Mouse (Mus musculus) CD4-positive helper T cell, adult 2 months (primary cell): ENCODE results near the gene Sos1.

ENCODE experiments used
- DNase-seq: peaks from one replicate; pipeline ENCODE4 v3.0.0-alpha.2; 2012; ENCODE audit warnings: low read depth, missing footprints, low spot score

Sos1 gene

DNA sequence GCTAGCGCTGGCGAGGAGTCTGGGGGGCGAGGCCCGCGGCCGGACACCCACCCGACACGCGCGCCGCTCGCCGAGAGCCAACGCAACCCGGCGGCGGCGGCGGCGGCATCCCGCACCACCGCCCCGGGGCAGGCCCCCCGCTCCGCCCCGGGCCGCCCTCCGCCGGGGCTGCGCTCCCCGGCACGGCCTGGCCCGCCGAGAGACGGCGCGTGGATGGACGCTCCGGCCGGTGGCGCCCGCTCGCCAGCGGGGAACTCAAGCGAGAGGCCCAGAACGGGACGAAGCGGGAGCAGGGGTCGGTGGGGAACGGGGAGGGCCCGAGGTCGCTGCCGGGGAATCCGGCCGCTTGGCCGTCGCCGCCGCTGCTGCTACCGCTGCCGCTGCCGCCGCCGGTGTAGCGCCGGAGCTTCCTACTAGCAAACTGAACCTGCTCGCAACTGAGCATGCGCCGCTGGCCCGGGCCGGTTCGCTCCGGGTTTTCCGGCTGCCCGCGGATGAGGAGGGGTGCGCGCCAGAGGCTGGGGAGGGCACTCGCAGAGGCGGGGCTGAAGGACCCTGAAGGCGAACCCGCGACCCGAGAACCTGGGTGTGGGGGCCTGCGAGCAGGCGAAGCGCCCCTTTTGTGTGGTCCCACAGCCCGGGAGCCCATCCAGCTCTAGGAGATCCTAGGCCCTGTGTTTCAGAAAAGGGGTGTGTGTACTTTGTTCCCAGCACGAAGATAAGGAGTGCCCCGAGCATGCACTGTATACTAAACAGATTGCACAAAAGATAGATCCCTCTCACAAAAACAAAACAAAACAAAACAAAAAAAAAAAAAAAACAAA lies at the start of gene Sos1:
Gene Sos1 (minus strand): TSS at position 423 of the 824 bp plus-strand sequence.
- DNase-seq: peak; percentile 93

DNA sequence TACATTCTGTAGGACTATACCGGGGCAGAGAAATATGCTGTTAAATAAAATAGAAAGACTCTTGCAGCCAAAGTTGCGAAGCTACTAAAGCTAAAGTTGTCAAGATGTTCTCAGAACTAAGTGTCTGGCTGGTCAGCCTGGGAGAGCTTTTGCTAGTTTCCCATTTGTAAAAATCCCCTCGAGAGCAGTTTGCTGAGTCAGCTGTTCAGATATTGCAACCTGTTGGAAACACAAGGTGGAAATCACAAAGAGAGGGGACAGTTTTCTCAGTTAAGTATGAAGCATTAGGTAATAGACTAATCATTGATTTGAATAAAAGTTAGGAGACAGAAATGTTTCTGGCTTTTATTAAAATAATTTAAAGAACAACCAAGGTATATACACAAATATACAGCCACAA lies 43.0 kb upstream of the Sos1 start:
- DNase-seq: no peak

DNA sequence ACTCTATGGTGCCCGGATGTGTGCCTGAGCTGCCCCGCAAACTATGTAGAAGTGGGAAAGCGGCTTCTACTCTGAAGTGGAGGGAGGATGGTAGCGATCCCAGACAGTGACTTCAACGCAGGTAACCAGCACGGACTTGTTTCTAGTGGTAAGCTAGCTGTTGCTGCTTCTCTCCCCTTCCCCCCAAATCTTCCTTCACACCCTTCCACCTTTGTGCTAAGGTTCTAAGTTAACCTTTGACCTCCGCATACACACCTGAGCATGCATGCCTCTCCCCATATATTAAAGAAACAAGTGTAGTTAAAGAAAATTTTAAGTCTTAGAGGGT lies 41.9 kb upstream of the Sos1 start:
- DNase-seq: peak; percentile 21

DNA sequence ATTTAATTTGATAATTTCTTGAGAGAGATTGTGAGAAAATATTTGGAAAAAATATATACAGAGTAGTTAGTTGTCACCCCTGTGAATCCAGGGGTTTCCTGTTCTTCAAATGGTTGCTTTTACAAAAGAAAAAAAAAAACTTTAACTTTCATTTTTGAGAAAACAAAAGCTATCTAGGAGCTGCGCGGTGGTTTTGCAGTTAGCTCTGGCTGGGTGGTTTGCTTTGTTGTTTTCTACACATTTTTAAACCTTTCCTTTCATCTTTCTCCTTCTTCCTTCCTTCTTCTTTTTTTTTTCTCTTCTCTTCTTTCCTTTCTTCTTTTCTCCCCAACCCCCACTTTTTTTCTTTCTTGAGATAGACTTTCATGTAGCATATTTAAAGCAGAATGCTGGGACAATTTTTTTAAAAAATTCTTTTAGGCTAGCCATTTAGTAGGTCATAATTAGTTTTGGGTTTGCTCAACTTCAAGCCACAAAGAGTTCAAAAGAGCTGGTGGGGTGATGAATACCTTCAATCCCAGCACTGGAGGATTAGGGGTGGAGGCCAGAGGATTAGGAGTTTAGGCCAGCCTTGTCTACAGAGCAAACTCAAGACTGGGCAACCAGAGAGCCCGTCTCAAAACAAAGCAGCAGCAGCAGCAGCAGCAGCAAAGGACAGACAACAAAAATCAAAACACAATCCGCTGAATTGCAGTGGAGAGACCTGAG lies 41.4 kb upstream of the Sos1 start:
- DNase-seq: peak; percentile 56

DNA sequence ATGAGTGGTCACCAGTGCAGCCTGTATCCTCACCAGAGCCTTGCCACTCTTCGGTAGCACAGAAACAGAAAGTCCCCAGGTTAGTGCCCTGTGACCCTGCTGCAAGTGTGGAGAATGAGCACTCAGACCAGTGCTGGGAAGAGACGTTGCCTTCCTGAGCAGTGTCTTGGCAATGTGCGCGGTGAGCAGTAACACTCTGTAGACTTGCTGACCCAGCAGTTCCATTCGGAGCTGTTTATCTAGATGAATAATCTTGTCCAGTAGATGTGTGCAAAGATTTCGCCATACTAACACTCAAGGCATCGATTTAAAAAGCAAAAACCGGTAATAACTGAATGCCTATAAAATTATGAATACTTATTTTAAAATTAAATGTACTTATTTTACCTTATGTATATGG lies 40.3 kb upstream of the Sos1 start:
- DNase-seq: peak; percentile 7

DNA sequence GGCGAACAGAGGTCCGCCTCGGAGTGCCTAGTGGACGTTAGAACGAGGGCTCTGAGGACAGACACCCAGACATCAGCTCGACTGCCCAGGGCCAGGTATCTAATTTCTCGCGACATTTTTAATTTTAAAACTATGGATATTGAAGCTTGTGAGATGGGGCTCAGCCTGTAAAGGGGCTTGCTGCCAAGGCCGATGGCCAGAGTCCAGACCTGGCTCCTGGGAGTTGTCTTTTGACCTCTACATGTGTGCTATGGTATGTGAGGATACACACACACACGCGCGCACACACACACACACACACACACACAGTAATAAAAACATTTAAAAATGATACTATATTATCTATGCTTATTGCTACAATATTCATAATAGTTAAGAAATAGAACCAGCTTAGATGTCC lies 38.6 kb upstream of the Sos1 start:
- no peak for DNase-seq

DNA sequence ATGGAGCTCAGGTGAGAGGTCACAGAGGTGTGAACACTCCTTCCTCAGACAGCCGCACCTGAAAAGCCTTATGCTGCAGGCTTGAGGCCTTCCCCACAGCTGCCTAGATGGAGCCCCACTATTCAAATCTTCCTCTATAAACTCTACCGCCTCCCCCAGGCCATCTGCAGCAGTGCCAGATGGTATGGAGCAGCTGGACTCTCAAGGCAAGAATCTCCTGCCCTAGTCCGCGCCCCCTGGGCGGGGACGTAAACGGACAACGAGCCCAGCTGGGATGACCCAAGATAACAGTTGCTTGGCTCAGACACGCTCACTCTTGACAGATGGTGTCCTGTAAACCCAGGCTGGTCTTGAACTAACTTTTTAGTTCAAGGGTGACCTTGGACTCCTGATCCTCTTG lies 37.0 kb upstream of the Sos1 start:
- no peak for DNase-seq

DNA sequence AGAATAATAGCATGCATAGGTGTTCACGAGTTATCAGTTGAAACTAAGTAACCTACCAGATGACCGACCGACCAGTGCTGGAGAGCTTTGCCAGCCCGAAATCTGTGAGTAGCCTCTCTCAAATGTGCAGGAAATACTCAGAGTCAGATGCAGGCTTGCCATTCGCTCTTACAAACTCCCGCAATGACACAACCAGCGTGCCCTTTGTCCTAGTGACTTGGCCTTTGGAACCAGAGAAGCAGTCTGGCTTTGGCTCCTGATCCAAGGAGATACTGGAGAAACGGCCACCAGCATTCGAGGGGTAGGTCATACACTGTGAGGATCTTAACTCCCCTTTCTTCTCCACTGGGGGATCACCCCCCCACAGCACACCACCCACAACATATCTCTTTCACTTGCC lies 35.7 kb upstream of the Sos1 start:
- no peak for DNase-seq

DNA sequence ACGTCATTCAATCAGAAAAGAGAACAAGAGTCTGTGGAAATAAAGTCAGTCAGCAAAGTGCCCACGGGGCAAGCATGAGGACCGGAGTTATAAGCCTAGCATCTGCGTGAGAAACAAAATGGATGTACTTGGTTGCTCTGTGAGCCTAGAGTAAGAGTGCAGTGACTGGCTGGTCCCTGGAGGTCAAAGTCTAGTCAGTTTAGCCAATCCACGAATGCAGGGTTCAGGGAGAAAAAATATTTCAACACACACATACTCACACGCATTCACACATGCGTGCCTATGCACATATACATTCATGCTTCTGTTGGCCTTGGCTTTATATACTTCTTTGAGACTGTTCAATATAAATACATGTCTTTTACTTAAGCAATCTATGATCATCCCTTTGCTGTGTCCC lies 35.3 kb upstream of the Sos1 start:
- no peak for DNase-seq

DNA sequence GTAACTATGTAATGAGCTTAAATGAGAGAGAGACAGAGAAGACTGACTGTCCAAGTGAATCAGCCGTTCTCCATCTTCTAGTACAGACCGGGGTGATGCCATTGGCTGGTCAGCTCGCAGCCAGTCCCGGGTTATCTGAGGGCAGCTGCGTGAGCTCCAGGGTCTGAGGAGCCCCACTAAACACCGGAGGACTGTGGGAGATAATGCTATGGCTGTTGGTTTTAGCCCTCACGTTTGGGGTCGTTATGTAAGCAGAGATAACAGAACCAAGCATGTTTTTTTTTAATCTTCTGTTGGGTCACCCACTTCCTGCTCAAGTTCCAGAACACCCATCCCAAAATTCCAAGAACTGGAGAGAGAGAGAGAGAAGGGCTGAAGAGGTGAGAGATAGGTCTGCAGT lies 33.5 kb upstream of the Sos1 start:
- no peak for DNase-seq

DNA sequence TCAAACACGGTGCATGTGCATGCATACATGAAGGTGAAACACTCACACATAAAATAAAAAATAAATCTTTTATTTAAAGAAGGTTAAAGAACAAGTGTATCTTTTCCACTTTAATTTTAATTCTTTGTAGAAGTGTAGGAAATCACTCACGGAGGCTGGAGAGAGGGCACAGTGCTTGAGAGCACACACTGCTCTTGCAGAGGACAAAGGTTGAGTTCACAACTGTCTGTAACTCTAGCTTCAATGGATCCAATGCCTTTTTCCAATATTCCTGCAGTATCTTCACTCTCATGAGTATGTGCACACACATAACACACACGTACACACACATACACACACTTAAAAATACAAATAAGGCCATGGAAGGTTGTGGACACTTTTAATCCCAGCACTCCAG lies 30.2 kb upstream of the Sos1 start:
- DNase-seq: no peak

DNA sequence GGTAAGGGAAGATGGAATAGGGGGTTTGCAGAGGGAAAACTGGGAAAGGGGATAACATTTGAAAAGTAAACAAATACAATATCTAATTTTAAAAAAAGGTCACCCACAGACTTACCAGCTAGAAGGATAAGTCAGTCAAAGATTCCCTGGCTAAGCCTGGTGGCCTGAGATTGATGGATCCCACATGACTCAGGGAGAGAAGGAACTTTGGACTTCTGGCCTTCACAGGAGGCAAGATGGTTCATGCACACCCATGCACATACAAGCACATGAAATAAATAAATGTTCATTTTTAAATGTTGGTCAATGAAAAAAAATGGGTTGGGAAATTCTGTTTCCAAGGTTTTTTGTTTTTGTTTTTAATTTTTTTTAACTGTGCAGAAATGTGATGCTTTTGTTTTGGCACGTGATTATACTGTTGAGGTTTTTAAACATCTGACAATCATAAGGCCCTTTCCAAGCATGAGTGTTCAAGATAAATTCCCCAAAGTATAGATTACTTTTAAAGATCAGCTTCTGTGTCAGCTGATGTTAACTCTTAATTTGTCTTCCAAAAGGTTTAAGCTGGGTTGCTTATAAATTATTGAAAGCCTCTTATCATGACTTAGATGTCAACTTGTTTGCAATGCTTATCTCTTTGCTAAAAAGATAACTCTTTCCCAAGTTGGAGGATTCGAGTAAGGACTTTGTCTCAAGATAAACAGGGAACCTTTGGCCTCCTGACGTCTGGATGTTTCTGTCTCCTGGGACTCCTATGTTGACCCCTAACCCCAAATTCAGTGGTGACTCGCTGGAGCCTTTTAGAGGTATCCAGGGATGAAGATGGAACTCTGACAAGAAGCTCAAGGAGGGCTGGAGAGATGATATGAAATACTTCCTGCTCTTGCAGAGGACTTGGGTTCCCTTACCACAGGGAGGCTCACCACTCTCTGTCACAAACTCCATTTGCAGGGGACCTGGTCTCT lies 29.5 kb upstream of the Sos1 start:
- DNase-seq: no peak

DNA sequence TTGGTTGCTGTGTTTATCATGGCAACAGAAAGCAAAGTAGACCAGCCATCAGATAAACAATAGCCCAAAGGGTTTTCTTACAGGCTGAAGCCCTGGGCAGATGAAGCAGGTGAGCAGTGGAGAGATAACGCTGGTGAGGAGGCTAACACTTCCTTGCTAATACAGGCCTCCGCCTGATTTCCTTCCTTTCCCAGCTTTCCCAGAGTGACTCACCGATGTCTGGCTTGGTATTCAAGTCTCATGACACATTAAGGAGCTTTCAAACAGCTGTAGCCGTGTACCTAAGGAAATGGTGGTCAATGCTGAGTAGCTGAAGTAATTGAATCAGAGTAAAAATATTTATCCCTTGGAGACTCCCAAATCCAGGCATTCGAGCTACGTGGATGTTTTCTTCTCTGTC lies 25.5 kb upstream of the Sos1 start:
- DNase-seq: no peak

DNA sequence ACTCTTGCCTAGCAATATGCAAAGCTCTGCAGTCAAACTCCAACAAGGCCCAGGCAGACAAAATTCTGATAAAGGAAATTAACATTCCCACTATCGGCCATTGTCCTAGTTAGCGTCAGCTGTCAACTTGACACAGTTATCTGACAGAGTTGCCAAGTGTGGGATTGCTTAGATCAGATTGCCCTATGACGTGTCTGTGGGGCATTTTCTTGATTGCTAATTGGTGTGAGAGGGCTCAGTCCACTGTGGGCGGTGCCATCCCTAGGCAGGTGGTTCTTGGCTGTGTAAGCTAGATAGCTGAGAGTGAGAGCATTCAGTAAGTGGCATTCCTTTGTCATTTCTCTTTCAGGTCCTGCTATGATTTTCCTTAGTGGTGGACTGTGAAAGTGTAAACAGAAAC lies 25.1 kb upstream of the Sos1 start:
- DNase-seq: no peak

DNA sequence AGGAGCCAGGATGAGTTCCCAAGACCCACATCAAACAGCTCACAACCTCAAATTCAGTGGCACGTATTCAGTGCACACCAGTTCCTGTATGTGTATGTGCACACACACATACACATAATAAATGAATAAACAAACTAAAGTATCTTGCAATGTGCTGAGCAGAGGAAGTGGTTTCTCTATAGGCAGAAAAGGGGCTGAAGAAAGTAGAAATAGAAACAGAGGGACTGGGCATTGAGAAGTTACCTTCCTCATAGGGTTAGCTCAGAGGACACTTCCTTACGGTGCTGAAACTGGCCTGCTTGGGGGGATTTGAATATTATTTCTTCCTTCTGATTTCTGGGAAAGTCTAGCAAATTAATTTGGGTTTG lies 21.5 kb upstream of the Sos1 start:
- DNase-seq: peak; percentile 28

DNA sequence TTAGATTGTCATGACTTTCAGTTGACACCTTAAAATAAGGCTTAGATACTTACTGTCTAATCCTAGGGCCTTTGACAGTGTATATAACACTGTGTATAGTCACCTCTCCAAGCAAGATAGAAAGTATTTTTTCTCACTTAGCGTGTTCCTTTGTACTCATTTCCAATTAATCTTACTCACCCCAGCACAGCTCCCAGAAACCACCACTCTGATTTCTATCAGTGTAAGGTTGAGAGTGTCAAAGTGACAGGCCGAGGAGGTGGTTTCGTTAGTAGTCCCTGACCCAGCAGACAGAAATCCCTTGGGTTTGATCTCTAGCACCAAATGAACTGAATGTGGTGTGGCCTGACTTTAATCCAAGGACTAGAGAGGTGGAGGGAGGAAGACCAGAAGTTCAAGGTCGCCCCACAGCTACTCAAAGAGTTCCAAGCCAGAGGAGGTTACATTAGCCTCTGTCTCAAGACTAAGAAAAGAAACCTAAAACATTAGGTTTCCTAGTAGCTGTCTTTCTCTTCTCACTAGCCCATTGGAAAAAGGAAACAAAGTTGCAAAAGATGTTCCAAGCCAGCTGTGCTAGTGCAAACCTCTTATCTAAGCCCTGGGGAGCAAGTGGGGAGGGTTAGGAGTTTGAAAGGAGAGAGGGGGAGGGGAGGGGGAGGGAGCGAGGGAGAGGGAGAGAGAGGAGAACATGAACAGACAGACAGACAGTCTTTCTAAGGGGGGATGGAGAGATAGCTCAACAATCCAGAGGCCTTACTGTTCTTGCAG lies 21.0 kb upstream of the Sos1 start:
- peak; percentile 28 for DNase-seq

DNA sequence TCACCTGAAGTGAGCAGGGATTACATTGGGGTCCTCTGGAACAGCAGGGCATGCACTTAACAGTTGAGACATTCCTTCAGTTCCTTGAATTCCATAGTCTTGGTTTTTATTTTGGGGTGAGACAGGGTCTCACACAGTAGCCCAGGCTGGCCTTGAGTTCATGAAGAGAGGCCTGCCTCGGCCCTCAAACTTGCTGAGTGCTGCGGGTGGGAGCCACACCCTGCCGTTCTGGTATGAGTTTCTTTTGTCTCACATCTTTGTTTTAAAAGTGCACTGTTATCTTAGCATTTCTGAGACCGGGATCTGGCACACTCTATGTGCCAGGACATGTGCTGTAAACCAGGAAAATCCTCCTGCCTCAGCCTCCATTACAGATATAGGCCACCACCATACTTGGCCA lies 19.8 kb upstream of the Sos1 start:
- DNase-seq: no peak

DNA sequence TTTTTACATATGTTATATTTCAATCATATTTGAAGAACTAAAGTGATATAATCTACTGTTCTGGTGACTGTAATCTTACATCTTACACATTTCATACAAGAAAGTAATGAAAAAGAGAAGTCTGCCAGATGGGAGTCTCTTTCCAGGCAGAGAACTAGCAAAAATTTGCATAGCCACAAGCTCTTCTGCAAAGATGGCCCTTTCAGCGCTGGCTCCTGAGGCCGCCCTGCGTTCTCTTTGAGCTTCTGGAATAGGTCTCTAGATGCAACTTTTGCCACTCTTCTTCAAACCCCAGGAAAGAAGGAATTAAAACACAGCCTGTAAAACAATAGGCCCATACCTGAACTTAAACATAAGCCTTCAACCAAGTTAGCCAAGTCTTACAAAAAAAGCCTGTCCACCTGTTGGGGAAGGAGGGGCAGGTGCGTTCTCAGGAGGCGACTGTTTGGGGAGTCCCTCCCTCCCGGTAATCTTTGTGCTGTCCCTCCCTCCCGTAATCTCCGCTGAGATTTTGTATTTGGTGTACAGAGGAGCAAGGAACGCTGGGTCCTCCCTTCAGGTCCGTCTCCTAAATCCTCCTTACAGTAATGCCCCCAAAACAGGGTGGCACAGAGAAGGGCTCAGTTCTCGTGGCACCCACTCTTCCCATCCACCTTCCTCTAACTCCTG lies 18.5 kb upstream of the Sos1 start:
- no peak for DNase-seq

DNA sequence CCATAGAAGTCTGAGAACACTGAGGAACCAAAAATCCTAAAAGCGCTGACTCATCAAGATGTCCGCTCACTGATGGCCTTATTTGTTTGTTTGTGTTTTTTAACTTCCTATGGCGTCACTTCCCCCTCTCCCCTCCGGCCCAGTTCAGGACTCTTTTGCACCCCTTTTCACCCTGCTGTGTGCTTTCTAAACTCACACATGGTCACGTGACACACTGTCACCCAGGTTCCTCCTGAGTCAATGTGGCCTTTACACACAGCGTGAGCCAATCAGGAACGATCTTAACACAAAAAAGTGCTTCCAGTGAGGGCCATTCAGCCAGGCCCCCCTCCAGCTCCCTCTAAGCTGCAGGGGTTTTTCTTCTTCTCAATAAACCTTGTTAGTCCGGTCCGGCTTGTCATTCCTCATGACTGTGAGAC lies 16.9 kb upstream of the Sos1 start:
- DNase-seq: no peak

DNA sequence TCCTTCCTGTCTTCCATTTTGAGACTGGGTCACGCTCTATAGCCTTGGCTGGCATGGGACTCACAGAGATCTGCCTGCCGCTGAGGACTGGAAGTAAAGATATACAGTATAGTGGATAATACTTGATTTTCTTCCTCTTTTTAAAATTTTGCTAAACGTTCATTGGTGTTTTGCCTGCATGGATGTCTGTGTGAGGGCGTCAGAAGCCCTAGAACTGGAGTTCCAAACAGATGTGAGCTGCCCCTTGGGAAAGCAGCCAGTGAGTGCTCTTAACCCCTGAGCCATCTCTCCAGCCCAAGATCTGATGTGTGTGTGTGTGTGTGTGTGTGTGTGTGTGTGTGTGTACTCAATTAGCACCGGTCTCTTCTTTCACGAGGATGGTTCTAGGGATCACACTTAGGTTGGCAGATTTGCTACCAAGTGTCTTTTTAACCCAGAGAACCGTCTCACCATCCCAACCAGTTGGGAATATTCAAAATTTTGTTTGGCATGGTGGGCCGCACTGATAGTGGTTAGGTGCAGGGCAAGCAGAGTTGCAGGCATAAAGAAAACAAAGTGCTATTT lies 16.4 kb upstream of the Sos1 start:
- no peak for DNase-seq

DNA sequence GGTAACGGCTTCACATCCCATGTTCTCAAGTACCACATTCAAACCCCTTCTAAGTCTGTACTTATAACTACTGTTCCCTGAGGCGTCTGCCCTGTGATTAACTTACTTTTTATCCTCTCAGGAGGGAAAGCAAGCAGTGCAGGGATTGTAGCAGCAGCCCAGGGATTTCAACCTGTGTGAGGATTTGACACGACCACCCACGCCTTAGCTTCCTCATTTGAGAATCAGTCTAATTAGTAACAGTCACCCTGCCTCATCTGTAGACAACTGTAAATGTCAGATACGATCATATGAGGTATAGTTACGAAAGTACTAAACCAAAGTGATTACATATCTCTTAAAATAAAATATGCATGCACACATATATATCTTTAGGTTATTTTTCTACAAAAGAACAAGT lies 15.9 kb upstream of the Sos1 start:
- DNase-seq: no peak
